Mouse (Mus musculus) liver, adult 2 months (tissue): Measurements from ENCODE around the gene Zfp318.

Experiments used
- CTCF ChIP-seq: fragments of 200-500 bp; IDR thresholded peaks from 2 replicates; pipeline ENCODE4 v1.5.1; 2011; ENCODE audit warnings: low read depth, low read length, control low read depth
- POLR2A ChIP-seq: fragments of 200-500 bp; IDR thresholded peaks from 2 replicates; pipeline ENCODE4 v1.6.1; 2011; ENCODE audit warnings: low read length, control low read depth; ENCODE audit not compliant: insufficient read depth; ENCODE audit errors: extremely low read depth

- TF ChIP-seq CTCF (peak; percentile 25; the same call in 1 of the 2 replicates), POLR2A (no peak)
Observed at GRCm38 (mm10) chr17:46408478-46408877, 24.9 kb downstream of the Zfp318 start.
